Mouse (Mus musculus): ENCODE measurements around the gene Reg2. TPM values are rescaled to one million over a fixed set of nuclear protein-coding genes. Genes with fewer than 3 reads are reported as not detected.
"Not testable (repeated sequence)": the region's sequence is repeated elsewhere in the genome, so short reads cannot be mapped to it uniquely, and the experiment has no call there.

Reg2 gene
- not detected for total RNA-seq (2021)
- long read RNA-seq, experiment 1, result 0 reads
- long read RNA-seq, experiment 2, result 0 reads

GRCm38 (mm10) chr6:78395323-78395722, at the start of gene Reg2:
TSS of gene Reg2 (plus strand) at chr6:78395623.
- not testable (repeated sequence) for DNase-seq (ENCODE audit: low spot score in 2 of 2)

- no peak for DNase-seq (ENCODE audit: low spot score in 2 of 2)
These were observed 33.4 kb upstream of the Reg2 start for GRCm38 (mm10) chr6:78361971-78362563.

GRCm38 (mm10) chr6:78370357-78370756, 25.1 kb upstream of the Reg2 start, which contains the start of gene Reg3b:
TSS of gene Reg3b (plus strand) at chr6:78370657.
- no peak for DNase-seq (ENCODE audit: low spot score in 2 of 2)

DNA sequence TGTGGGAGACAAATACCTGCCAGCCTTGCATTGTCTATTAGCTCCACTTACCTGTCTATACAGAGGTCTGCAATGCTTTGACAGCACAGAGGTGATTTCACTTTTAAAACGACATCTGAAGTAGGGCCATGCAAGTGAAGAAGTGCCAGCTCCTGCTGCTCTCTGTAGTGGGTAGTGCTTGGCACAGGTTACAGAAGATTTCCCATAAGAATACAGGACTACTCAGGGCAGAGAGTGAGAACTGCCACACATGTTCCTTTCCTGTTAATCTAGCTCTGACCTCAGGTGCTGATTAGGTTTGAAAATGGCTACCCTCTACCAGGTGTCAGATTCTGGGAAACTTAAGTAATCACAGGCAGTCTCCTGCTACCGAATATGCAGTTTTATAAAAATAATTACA, 16.7 kb upstream of the Reg2 start, which contains the start of gene Reg3d:
TSS of gene Reg3d (minus strand) at position 101 of the 400 bp plus-strand sequence.
- DNase-seq (ENCODE audit: low spot score in 2 of 2), result no peak

GRCm38 (mm10) chr6:78380409-78380808, 15.0 kb upstream of the Reg2 start, which contains the start of gene Reg3a:
TSS of gene Reg3a (plus strand) at chr6:78380709.
- no peak for DNase-seq (ENCODE audit: low spot score in 2 of 2)

- no peak for DNase-seq (ENCODE audit: low spot score in 2 of 2)
These were observed 9.8 kb upstream of the Reg2 start for GRCm38 (mm10) chr6:78385609-78386008.

GRCm38 (mm10) chr6:78422411-78422810, 27.0 kb downstream of the Reg2 start, which contains the start of gene Reg1:
TSS of gene Reg1 (plus strand) at chr6:78422711.
- not testable (repeated sequence) for DNase-seq (ENCODE audit: low spot score in 2 of 2)

DNA sequence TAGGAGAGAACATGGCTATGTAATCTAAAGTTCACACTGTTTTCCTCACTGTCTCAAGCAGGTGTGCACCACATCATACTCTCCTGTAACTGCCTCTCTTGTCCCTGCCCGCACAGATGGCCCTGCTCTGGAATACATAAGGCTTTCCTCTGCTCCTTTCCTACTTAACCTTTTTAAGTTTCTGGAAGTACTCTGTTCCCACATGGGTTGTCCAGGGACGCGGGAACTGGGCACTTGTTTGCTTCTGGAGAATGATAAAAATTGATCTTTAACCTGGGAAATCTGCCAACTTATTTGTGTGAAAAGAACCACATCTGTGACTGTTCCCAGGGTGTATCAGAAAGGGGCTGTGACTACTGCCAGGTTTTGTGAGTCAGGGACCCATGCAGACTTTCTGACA, 30.1 kb downstream of the Reg2 start:
- no peak for DNase-seq (ENCODE audit: low spot score in 2 of 2)

DNA sequence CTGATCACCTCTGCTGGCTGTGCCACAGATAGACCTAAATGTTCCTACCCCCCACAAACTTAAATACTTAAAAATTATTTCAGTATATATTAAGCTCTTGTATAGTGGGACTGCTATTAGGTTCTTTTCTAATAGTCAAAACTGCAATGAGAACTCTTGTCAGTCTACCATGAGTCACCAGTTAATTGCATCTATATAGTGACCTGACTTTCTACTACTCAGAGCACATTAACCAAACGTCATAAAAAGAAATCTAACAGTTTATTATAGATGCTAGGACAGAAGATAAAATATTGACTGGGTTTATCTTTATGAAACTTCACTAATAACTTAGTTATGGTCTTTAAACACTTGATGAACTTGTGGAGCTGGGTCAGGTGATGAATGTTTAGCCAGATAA, 51.8 kb downstream of the Reg2 start:
- no peak for DNase-seq (ENCODE audit: low spot score in 2 of 2)

DNA sequence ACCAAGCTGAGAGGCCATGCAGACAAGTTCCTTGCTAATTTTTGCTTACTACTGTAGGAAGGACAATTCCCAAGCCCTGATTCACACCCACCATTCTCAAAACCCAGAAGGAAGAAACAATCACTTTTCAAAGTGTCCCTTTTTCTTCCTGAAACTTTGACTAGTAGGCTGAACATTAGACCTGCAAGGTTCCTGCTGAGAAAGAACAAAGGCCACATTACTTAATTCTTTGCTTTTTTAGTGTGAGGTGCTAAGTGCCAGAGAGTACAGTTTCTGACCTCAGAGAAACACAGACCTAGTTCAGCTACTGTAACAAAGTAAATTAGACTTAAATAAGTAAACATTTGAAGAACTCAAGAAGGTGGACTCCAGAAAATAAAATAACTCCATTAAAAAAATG, 53.0 kb downstream of the Reg2 start:
- no peak for DNase-seq (ENCODE audit: low spot score in 2 of 2)

DNA sequence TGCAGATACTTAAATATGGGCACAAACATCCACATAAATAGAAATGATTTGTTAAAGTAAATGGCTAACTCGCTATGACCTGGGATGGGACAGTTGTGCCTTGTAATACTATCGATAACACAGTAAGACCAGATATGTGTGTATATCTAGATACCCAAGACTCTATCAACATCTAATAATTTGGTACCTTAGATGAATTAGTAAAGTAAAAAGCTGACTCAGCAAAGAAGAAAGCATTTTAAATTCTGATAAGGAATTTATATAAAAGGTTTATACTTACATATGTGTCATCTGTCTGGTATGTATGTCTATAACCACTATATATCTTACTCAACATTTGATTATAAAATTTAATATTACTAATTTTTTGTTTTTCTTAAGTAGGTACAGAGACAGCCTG, 57.4 kb downstream of the Reg2 start:
- no peak for DNase-seq (ENCODE audit: low spot score in 2 of 2)

Other genes starting within 250 kb of the Reg2 start
- gene Reg3b, start 25.0 kb upstream of the Reg2 start, total RNA-seq (2021), result not detected
- gene Reg3d, start 16.8 kb upstream of the Reg2 start, total RNA-seq (2021), result not detected
- gene Reg3a, start 14.9 kb upstream of the Reg2 start, total RNA-seq (2021), result not detected
- gene Reg1, start 27.1 kb downstream of the Reg2 start, total RNA-seq (2021), result not detected
- under 1 TPM in 1 of 2 experiments, not detected in 1; 0.73 TPM for gene Reg3g, start 73.2 kb downstream of the Reg2 start, total RNA-seq (2021)